Comparison of ENCODE assay signal across 24 mouse cellular contexts in genomic region chr3:67358376-67358775, GRCm38 (mm10). TPM values are rescaled to one million over a fixed set of nuclear protein-coding genes. Genes with fewer than 3 reads are reported as not detected.
"Had no signal": no experiment of that assay in that cellular context is flagged by ENCODE, and none has a peak within 500 bp of the region (broad histone marks: within the 10 kb centered on the region; RNA-seq: fewer than 3 reads in every experiment).

No protein-coding gene starts in this region.

- H3K9ac ChIP-seq: neural tube, embryonic 15.5 days; stomach, embryonic 15.5 days had no signal

- H3K36me3 ChIP-seq: neural tube, embryonic 15.5 days had no signal

- DNase-seq: retina, postnatal 1 day; right cerebral cortex, adult 18-20 months; right cerebral cortex, postnatal 14 days; right cerebral cortex, postnatal 25 days; right cerebral cortex, postnatal 4 days; spleen, adult 18-20 months; thymus, adult 18-20 months; thymus, adult 2 months; thymus, postnatal 14 days; thymus, postnatal 25 days; thymus, postnatal 36 days; thymus, postnatal 4 days had no signal

- H3K4me3 ChIP-seq: neural tube, embryonic 15.5 days; stomach, embryonic 15.5 days had no signal

- H3K4me1 ChIP-seq: neural tube, embryonic 15.5 days; stomach, embryonic 15.5 days had no signal

- H3K27me3 ChIP-seq: stomach, embryonic 15.5 days had no signal

- H3K4me2 ChIP-seq: neural tube, embryonic 15.5 days; stomach, embryonic 15.5 days had no signal

- H3K9me3 ChIP-seq: neural tube, embryonic 15.5 days; stomach, embryonic 15.5 days had no signal

- H3K27ac ChIP-seq: neural tube, embryonic 15.5 days; stomach, embryonic 15.5 days; stomach, postnatal 0 days had no signal

RNA-seq across cellular contexts. Expression of gene Mlf1, which starts 15.5 kb away (rescaled TPM):
- total RNA-seq: neutrophil, adult 5-6 weeks had no signal
- polyA plus RNA-seq: spleen, adult 2 months had no signal

RNA-seq across cellular contexts. Expression of gene Gm17402, which starts 16.6 kb away (rescaled TPM):
- total RNA-seq: neutrophil, adult 5-6 weeks had no signal
- polyA plus RNA-seq: neural tube, embryonic 14.5 days; neural tube, embryonic 15.5 days; small intestine, adult 2 months; spleen, adult 2 months; stomach, embryonic 14.5 days; stomach, embryonic 15.5 days; stomach, embryonic 16.5 days; stomach, postnatal 0 days; testis, adult 2 months; thymus, adult 2 months; thymus, postnatal 0 days; urinary bladder, adult 2 months had no signal
